Mouse (Mus musculus): ENCODE data around the gene Znrf2. TPM values are rescaled to one million over a fixed set of nuclear protein-coding genes. Genes with fewer than 3 reads are reported as not detected.
"Not testable (repeated sequence)": the region's sequence is repeated elsewhere in the genome, so short reads cannot be mapped to it uniquely, and the experiment has no call there.

The Znrf2 gene
- total RNA-seq, 2 experiments from 2014 or later, result 20.1 to 24.3 TPM

DNA sequence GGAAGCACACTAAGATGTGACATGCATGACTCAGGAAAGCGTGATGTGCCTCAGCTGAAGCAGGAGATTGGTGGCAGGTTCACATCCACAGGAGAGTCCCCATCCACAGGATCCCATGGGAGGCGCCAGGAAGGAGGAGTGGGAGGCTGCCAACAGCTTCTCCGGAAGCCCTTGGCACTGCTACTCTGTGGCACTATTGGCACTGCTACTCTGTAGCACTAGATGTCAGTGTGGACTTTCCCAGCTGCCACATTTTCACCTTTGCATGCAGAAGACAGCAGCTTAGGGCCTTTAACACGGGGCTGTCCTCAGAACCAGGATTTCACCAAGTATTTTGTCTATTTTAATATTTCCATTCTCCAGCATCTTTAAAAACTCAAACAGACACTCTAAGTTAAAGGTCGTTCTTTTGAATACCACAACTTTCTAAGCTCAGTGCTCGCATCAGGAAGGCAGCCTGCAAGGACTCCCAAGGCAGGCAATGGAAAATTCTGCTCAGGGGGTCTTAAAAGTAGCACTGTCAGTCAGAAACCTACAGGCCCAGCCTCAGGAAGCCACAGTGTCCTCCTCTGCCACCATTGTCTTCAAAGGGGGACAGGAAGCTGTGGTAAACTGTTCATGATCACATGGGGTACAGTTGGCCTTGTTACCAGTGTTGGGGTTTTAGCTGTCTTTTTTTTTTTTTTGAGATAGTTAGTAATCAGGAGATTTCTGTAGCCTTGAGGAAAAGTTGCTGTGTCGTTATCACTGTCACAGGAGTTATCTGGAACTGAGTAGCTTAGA, 7.0 kb upstream of the Znrf2 start:
- DNase-seq, result peak; percentile 50

DNA sequence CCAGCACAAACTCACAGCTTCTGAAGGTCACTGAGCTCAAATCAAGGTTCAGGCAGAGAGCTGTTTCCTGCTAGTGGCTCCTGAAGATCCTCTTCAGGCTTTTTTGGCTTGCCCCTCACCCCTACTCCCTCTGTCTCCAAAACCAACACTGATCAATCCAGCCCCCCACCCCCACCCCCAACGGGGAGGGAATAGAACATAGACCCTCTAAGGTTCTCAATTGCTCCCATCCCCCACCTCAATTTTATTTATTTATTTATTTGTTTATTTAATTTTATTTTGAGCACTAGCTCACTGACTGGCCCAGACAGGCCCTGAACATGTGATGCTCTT, 6.4 kb upstream of the Znrf2 start:
- no peak for DNase-seq

DNA sequence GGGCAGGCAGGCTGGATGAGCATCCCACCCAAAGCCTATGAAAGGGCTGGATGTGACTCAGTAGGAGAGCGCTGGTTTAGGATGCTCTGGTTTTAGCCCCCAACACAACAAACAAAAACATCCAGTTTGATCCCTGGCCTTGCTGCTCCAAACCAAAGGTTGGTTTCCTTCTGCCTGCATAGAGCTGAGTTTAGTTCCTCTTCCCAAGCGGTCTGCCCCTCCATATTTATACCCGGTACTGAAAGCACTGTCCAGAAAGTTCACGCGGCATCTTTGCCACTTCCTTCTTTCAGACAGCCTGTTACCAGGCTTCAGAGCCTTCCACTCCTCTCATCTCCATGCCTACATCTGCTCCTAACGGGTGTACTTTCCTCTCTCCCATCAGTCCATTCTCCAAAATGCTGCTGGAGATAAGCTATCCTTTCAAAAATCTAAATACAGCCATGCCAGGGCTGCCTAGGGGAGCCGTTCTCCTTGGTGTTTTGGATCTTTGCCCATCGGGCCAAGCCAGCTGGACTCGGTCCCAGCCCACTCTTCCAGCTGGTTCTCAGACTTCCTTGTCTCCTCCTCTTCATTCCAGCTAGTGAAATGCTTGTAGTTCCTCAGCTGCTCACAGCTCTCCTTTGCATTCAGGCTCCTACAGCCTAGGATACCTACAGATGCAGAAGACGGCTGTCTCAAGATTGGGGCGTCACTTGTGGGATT, 5.0 kb upstream of the Znrf2 start:
- peak; percentile 65 for DNase-seq

DNA sequence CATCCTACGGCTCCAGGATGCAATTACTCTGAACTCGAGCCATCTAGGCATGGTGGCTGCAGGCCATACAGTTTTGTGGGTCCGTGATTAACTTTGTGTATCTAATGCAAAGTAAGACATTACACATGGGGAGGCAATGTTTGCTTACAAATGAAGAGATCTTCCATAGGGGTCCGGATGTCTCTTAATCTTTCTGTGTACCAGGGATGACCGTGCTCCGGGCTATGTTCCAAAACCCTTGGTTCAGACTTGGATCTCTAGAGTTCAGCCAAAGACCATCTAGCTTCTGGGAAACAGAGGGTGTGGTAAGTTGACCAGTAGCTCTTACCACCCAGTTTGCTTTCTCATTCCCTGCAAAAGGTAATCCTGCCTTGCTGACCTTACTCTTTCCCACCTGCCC, 4.4 kb upstream of the Znrf2 start:
- peak; percentile 50 for DNase-seq

DNA sequence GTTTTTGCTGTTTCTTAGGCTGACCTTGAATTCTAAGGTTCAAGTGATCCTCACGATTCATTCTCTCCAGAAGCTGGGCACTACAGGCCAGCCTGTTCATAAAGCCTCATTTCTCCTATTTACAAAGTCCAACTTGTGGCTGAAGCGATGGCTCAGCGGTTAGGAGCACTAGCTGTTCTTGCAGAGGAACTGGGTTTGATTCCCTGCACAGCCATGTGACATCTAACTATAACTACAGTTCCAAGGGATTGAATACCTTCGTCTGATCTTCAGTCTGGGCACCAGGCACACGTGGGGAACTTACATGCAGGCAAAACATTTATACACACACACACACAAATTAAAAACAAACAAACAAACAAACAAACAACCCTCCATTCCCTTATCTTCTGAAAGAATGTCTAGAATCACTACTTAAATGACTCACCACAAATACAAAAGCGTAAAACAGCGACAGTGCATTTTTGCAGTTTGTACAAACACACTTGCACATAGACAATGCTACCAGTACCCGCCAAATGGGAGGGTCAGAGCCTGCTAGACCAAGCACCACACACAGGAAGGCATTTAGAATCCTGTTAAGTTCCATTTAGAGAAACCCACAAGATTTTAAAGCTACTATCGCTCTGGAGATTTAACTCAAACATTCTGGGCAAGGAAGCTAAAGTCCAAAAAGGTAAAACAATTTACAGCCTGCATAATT, 1.1 kb upstream of the Znrf2 start:
- no peak for DNase-seq

DNA sequence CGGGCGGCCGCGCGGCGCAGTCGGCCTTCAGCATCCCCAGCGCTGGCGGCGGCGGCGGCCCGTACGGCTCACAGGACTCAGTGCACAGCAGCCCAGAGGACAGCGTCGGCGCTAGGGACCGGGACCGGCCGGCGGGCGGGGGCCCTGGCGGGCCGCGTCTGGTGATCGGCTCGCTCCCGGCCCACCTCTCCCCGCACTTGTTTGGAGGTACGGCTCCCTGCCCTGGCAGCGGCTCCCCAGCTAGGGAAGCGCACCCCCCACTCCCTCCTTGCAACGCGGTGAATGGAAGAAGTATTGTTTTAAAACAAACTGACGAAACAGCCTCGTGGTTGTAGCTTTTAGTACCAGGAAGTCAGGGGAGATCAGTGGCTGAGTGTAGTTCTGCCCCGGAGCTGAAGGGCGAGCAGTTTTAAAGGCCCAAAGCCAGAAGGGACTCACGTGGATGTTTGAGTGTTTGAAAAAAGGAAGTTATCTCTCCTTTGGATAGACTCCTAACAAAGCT, 601 bp downstream of the Znrf2 start:
- peak; percentile 68 for DNase-seq

DNA sequence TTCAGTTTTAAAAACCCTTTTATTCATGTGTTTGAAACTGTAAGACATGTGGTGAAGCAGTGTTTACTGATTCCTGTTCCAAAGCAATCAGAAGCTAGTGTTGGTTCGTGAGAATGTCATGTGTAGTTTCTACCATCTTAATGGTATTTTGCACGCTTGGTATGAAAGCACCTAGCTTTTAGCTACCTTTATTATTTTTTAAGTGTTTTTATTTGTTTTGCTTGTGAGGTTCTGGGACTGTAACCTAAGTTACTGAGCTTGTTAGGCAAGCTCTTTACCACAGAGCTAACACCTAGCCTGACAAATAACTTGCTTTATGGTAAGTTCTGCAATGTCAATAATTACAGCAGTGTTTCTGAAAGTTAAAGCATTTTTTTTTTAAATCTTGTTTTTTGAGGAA, 1.7 kb downstream of the Znrf2 start:
- no peak for DNase-seq

DNA sequence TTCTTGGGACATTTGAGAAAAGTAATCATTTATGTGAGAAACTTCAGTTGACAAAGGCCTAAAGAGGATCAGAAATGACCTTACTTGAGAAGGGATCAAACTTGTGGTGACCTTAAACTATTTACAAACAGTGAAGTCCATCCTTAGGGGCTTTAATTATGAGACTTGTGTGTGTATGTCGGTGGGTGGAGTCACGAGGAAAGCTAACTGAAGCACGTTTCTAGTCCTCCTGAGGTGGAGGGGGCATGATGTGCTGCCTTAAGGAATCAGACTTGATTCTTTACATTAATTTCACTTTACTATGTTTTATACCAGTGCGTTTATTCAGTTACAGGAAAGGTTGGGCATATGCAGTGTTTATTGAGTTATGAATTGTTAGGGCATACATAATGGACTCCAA, 2.6 kb downstream of the Znrf2 start:
- no peak for DNase-seq

DNA sequence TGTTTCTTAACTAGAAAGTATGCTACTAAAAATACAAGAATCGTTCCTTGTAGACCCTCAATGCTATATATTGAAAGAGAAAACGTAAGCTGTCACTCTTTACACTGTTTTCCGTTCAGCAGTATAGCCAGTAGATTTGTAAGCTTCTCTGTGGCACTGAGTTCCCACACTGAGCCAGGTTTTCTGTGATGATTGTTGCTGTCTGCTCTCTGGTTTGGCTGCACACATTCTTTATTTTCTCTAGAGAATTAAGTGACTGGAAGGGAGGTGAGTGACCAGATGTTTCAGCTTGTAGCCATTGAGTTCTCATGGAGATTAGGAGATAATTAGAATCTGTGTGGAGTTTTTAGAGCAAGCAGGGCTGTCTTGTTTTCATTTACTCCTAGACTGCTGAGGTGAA, 3.0 kb downstream of the Znrf2 start:
- no peak for DNase-seq

DNA sequence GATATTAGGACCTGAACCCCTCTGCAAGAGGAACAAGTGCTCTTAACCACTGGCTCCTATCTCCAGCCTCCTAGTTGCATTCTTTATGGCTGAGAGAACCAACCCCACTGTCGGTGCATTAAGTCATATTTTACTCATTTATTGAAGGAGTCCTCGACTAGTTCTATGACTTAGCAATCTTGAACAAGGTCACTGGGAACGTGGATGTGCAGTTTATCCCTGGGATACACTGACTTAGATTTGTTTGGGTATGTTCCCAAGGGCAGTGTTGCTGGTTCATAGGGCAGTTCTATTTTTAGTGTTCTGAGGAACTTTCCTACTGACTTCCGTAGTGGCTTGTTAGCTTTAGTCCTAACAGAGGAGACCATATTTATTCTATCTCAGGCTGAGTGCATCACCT, 5.6 kb downstream of the Znrf2 start:
- DNase-seq, result no peak

DNA sequence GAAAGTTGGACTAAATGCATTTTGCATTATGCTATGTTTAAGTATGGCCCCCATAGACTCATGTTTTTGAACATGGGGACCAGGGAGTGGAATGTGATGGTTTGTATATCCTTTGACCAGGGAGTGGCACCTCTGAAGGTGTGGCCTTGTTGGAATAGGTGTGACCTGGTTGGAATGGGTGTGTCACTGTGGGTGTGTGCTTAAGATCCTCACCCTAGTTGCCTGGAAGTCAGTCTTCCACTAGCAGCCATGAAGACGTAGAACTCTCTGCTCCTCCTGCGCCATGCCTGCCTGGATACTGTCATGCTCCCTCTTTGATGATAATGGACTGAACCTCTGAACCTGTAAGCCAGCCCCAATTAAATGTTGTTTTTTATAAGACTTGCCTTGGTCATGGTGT, 7.8 kb downstream of the Znrf2 start:
- DNase-seq, result not testable (repeated sequence)

DNA sequence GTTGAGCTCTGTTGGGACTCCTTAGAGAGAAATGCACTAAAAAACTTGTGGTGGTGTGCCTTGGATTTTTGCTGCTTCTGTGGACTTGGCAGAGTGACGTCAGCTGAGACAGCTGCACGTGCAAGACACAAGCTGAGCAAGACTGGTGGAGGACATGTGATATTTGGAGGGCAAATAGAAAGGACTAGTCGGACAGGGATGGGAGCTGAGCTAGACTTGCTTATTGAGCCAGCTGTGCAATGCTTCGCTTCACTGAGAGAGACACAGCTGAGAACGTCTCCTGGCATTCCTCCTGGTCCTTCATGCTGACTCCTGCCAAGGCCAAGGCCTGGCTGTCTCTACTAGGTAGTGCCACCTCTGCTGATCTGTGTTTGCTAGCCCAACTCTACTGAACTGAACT, 10.8 kb downstream of the Znrf2 start:
- no peak for DNase-seq

DNA sequence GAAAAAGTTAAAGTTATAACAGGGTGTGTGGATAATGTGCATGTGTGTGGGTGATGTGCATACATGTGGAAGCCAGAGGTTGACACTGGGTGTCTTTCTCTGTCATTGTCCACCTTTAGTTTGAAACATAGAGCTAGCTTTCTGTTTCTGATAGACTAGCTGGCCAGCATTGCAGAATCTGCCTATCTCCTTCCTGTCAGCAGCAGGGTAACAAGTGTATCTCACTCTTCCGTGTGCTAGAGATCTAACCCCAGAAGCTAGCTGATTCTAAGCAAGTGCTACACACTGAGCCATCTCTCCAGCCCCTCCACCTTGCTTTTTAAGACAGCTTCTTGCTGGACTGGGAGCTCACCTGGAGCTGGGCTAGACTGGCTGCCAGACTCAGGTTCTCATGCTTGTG, 11.6 kb downstream of the Znrf2 start:
- no peak for DNase-seq

DNA sequence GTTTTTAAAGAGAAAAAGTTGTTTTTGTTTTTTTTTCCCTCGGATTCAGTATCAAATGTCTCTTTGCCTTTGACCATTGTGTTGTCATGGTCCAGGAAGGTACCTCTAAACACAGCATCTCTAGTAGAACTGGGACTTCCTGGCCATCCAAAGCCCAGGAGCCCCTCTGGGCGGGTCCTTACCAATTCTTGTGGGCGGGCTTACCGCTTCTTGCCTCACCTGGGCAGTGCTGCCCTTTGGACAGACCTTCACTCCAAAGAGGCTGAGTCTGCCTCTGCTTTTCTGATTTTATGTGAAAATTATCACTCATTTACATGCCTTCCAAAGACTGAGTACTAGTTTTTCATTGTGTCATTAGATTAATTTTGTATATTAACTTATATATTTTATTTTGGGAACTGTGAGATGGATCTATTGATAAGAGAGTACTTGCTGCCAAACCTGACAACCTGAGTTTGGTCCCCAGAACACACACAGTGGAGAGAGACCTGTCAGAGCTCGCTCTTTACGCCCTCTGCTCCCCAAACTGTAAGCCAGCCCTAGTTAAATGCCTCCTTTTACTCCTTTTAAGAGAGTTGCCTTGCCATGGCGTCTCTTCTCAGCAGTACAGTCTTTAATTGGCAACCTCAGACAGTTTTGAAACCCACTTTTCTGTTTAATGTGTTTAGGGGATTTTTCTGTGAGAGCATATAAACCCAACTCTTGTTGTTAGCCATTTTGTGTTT, 13.5 kb downstream of the Znrf2 start:
- no peak for DNase-seq

DNA sequence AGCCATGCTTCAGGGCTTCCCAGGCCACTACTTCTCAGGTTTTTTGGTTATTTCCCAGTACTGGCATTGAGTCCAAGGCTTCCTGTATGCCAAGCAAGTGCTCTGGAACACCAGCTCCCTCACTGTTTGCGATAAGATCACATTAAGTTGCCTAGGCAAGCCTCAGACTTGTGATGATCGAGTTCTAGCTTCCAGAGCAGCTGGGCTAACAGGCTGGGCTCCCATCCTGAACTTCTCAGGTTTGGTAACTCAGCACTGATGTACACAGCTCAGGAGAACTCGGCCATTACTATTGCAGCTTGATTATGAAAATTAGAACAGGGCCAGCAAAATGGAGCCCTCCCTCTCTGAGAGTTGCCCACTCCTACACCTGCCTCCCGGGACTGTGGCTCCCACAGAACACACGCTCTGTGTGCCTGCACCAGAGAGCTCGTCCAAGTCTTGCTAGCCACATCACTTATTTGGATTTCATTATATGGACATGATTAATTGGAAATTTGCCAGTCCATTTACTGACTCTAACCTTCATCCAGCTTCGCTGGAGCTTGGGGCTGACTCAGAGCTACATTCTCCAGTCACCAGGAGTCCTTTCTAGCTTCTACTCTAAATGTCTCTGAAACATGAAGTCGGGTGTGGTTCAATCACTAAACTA, 14.5 kb downstream of the Znrf2 start:
- DNase-seq, result no peak

DNA sequence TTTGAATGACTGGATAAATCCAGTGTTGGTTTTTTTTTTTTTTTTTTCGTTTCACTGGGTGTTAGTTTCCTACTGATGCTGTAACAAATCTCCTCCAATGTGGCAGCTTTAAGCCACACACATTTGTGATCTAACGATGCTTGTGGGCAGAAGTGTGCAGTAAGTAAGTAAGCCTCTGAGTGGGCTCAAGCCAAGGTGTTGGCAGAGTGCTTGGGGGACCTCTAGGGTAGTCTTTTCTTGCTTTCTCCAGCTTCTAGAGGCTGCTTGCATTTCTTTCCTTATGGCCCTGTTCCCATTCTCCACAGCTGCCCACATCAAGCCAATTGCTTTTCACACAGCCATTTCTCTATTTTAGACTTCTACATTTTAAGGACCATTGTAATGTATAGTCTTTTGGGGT, 16.7 kb downstream of the Znrf2 start:
- no peak for DNase-seq

DNA sequence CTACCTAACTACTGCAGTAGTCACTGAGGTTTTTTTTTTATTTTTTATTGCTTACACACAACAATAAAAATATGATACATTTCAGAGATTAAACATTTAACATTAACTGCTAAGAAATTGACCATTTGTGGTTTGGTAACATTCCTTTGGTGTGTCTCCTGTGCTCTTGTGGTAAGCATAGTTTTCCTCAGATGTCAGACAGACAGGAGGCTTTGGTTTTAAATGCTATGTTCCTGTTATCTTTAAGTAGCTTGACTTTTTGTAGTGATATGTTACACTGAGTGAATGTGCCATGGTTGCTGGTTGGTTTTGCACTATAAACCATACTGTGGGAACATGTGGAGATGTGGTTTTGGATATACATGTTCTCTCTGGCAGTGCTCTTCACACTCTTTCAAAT, 19.9 kb downstream of the Znrf2 start:
- no peak for DNase-seq

DNA sequence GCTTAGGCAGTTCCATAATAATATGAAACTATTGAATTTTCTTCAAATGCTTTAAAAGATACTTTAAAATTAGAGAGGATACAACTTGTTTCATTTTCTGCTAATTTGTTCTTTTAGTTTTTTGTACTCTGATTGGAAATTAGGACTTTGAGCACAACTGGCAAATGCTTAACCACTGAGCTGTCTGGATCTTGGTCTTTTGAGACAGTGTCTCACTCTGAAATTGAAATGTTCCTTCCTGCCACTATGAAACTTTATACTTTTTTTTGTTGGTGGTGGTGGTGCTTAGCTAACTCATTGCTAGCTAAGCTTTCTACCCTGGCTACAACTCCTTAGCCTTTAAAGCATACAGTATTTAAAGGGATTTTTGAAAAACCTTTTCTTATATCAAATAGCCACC, 24.7 kb downstream of the Znrf2 start:
- no peak for DNase-seq

DNA sequence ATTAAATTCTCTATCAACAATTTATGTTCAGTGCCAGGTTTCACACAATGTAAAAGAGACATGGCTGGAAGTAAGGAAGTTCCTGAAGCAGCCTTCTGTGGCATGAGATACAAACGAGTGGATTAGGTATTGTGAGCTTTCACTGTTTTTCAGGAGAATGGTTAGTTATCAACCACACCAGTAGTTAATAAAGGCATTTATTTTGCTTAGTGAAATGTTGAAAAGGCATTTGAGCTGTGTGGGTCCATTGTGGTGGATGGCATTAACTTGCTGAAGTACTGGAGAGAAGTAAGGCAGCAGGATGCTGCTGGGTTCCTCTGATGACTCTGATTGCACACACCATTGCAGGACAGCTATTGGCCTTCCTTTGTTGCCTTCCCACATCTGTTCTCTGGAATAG, 25.3 kb downstream of the Znrf2 start:
- no peak for DNase-seq

DNA sequence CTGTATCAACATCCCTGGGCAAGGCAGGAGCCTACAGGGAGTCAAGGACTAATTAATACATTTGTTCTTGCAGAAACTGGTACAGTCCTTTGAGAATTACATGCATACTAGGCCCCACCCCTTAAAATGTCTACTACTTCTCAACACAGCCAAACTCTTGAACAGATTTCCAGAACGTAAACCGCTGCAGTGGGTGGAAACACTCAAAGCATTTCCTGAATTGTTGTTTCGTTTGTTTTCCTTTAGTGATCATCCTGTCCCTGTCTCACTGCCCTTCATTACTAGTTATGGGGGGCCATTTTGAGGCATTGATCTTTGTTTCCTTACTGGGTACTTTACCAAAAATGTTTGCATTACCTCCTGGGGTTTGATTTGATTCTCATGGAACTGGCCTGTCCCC, 31.8 kb downstream of the Znrf2 start:
- DNase-seq, result no peak

DNA sequence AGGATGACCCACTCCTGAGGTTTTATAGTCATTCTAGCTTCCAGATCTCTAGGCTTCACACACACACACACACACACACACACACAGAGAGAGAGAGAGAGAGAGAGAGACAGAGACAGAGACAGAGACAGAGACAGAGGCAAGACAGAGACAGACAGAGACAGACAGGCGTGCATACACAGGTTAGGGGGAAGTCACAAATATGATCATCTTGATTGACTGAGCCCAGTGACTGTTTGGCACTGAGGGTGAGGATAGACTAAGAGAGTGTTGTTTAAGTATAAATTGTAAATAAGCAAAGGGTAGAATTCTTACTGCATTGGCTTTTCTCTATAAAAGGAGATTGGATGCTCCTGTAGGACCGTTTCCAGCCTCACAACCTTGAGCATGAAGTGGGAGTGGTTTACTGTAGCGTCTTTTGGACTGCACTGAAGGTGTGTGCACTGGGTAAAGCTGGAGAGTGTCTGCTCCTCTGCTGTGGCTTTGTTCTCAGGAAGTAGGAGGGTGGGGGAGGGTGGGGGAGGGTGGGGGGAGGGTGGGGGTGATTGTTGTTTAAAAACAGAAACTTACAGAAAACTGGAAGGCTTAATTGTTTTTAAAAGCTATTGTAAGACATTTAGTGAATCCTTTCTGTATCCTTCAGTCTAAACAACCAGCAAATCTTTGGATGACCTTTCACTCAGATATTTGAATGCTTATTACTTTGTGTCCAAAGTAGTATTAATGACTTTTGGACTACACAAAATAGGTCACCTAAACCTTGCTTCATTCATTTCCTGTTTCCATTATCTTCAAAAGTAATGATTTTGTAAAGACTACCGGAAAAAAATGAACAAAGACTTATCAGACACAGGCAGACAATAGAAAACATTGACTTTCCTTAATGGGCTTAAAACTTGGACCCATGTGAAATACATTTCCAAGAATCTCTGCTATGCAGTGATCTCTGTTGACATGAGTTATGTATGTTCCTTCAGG, 32.8 kb downstream of the Znrf2 start:
- no peak for DNase-seq
